Mouse (Mus musculus): ENCODE measurements around the gene Zim1.

Gene Zim1

DNA sequence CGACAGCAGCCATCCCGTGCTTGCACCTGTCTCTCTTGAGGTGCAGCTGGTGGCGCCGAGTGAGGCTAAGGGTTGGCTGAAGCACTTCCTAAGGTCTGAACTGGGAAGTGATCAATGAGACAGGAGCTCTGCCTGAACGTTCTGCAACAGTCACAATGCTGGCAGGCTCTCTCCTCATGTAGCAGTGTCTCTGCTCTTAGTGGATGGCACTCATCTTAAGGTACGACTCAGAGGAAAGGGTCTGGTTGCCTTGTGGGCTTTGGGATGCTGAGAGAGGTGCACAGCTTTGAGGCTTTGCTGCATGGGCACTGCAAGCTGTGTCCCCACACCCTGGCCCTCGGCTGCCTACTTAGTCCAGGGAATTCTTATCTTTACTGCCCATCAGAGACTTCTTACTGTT, 45.0 kb downstream of the Zim1 start:
- no peak for DNase-seq (ENCODE audit: low spot score)

DNA sequence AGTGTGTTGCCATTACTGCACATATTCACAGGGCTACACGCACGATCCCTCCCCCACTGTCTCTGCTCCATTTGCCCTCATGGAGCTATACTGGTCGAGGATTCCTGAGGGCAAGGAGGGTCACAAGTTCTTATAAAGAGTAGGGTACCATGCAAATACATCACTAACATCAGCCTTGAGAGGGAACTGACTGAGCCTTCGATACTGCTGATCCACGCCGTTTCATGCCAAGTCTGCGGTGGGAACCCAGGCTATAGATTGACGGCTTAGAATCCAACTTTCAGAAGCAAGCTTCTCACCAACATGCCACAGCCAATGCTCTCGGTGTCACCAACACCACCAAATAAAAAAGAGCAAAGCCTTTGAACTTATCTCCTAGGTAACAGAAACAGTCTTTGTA, 45.7 kb downstream of the Zim1 start:
- DNase-seq (ENCODE audit: low spot score): no peak

- no peak for DNase-seq (ENCODE audit: low spot score)
These were observed 50.4 kb downstream of the Zim1 start for GRCm38 (mm10) chr7:6645821-6646220.

- no peak for DNase-seq (ENCODE audit: low spot score)
These were observed 58.2 kb downstream of the Zim1 start for GRCm38 (mm10) chr7:6638076-6638475.

- no peak for DNase-seq (ENCODE audit: low spot score)
These were observed 59.5 kb downstream of the Zim1 start for GRCm38 (mm10) chr7:6636741-6637140.

- DNase-seq (ENCODE audit: low spot score): no peak
These were observed 60.4 kb downstream of the Zim1 start for GRCm38 (mm10) chr7:6635831-6636230.
